ENCODE assay signal across 12 mouse cellular contexts in genomic region chr16:20368221-20368620, GRCm38 (mm10).
"Had no signal": no experiment of that assay in that cellular context is flagged by ENCODE, and none has a peak within 500 bp of the region (broad histone marks: within the 10 kb centered on the region; RNA-seq: fewer than 3 reads in every experiment).

No protein-coding gene starts in this region.

- DNase-seq: retina, postnatal 1 day; right cerebral cortex, adult 18-20 months; right cerebral cortex, postnatal 14 days; right cerebral cortex, postnatal 25 days; right cerebral cortex, postnatal 4 days; spleen, adult 18-20 months; thymus, adult 18-20 months; thymus, adult 2 months; thymus, postnatal 14 days; thymus, postnatal 25 days; thymus, postnatal 36 days; thymus, postnatal 4 days had no signal
